ENCODE assay signal across 8 mouse cellular contexts in the genomic region with DNA sequence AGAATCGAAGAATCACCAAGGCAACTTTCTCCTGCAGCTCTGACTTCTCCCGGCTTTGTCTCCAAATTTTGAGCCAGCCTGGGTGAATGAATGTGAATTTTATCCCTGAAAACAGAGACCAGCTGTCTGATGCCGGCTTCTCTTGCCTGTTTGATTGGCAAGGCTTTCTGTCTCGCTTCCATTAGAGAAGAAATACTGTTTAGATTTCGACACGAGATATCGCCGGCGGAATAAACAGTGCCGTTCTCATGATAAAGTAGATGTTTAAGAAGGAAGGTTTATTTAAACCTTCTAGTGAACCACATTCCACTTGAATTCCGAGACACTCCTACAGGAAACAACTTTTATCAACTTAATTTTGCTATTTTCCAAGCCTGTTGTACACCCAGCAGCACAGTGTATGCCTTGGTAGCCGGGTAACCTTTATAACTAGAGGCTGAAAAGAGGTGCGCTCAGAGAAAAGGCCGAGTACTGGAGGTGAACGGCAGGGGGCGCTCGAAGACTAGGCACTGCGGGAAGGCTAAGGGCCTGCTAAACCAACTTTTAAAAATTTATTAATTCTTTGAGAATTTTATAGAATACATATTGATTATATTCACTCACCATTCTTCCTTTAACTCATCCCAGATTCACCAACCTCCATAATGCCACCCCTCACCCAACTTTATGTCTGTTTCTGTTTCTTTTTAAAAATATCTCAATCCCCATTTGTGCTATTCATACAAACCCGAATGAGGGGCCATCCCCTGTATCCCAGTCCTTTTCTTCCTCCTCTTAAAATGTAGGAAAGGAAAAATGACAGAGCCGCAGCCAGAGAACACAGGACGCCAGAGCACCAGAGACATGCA.
DNase-seq lines count a peak whose midpoint lies in the region; ATAC-seq and TF ChIP-seq lines count a peak whose summit lies in the region.

No protein-coding gene starts in this region.

- no peak for TF ChIP-seq POLR2A in olfactory bulb, adult 2 months (IDR thresholded peaks at IDR 0.05; ENCODE audit: insufficient read depth, low read depth, low read length)

- peak overlapping the region; percentile 47 for H3K4me2 ChIP-seq in heart, embryonic 15.5 days
- no peak overlapping the region for H3K4me2 ChIP-seq in liver, embryonic 14.5 days (ENCODE audit: low read depth)

- no peaks in the 10 kb centered on the region for H3K36me3 ChIP-seq in E14TG2a.4 (ENCODE audit: insufficient read depth, low read length)
- no peaks in the 10 kb centered on the region for H3K36me3 ChIP-seq in forebrain, embryonic 10.5 days (replicated peaks)
- no peaks in the 10 kb centered on the region for H3K36me3 ChIP-seq in heart, embryonic 15.5 days
- H3K36me3 ChIP-seq in liver, embryonic 14.5 days (replicated peaks; ENCODE audit: control insufficient read depth, insufficient read depth, low read depth): no peaks in the 10 kb centered on the region

- H3K4me1 ChIP-seq in E14TG2a.4 (replicated peaks; ENCODE audit: low read depth, low read length): no peaks in the 10 kb centered on the region
- no peaks in the 10 kb centered on the region for H3K4me1 ChIP-seq in forebrain, embryonic 10.5 days
- H3K4me1 ChIP-seq in heart, embryonic 15.5 days (replicated peaks): no peaks in the 10 kb centered on the region
- H3K4me1 ChIP-seq in liver, embryonic 14.5 days (replicated peaks; ENCODE audit: control insufficient read depth in 2 of 2, insufficient read depth in 2 of 2, low read length in 1 of 2): no peaks in the 10 kb centered on the region
- no peaks in the 10 kb centered on the region for H3K4me1 ChIP-seq in olfactory bulb, adult 2 months (ENCODE audit: control insufficient read depth, insufficient read depth, low read length)

- no peak overlapping the region for H3K27ac ChIP-seq in forebrain, embryonic 10.5 days
- no peak overlapping the region for H3K27ac ChIP-seq in heart, embryonic 15.5 days
- no peak overlapping the region for H3K27ac ChIP-seq in liver, embryonic 14.5 days
- H3K27ac ChIP-seq in olfactory bulb, adult 2 months (ENCODE audit: insufficient read depth, low read depth, low read length): no peak overlapping the region

- H3K4me3 ChIP-seq in E14TG2a.4 (replicated peaks; ENCODE audit: low read length): no peak overlapping the region
- H3K4me3 ChIP-seq in forebrain, embryonic 10.5 days: no peak overlapping the region
- no peak overlapping the region for H3K4me3 ChIP-seq in heart, embryonic 15.5 days
- no peak overlapping the region for H3K4me3 ChIP-seq in liver, embryonic 14.5 days (ENCODE audit: insufficient read depth in 1 of 2, low read depth in 2 of 2, low read length in 2 of 2)
- H3K4me3 ChIP-seq in olfactory bulb, adult 2 months (ENCODE audit: insufficient read depth, low read depth, low read length): no peak overlapping the region

- peak; percentile 87 for TF ChIP-seq CTCF in E14TG2a.4 (conservative IDR thresholded peaks at IDR 0.05; ENCODE audit: low read length)
- TF ChIP-seq CTCF in liver, embryonic 14.5 days (IDR thresholded peaks at IDR 0.05; ENCODE audit: low read depth): peak; percentile 89
- peak; percentile 74 for TF ChIP-seq CTCF in olfactory bulb, adult 2 months (IDR thresholded peaks at IDR 0.05; ENCODE audit: insufficient read depth, low read depth, low read length)

- no peak for TF ChIP-seq EP300 in liver, embryonic 14.5 days (IDR thresholded peaks at IDR 0.05; ENCODE audit: low read depth)

- H3K9ac ChIP-seq in heart, embryonic 15.5 days: no peak overlapping the region
- no peak overlapping the region for H3K9ac ChIP-seq in liver, embryonic 14.5 days (replicated peaks)

- ATAC-seq in heart, embryonic 15.5 days (replicated peaks; ENCODE audit: insufficient number of reproducible peaks, insufficient read depth, low FRiP score, low read depth): no peak
- ATAC-seq in liver, embryonic 14.5 days (ENCODE audit: insufficient read depth): no peak

- no peaks in the 10 kb centered on the region for H3K9me3 ChIP-seq in E14TG2a.4 (ENCODE audit: low read length)
- H3K9me3 ChIP-seq in forebrain, embryonic 10.5 days: no peaks in the 10 kb centered on the region
- no peaks in the 10 kb centered on the region for H3K9me3 ChIP-seq in heart, embryonic 15.5 days (replicated peaks)
- no peaks in the 10 kb centered on the region for H3K9me3 ChIP-seq in liver, embryonic 14.5 days (ENCODE audit: control insufficient read depth, low read length)

- DNase-seq in brain, embryonic 18.5 days (ENCODE audit: low read depth, low spot score): peak; percentile 39
- peak; percentile 73 for DNase-seq in forebrain, embryonic 10.5 days (ENCODE audit: extremely low spot score, low spot score)
- DNase-seq in kidney, postnatal 4 days: peak; percentile 90 to 92
- peak; percentile 12 to 15 (median 14) for DNase-seq in liver, embryonic 14.5 days (ENCODE audit: low read depth in 3 of 3, low spot score in 3 of 3)
- peak; percentile 18 to 25 for DNase-seq in thymus, postnatal 36 days

- H3K27me3 ChIP-seq in E14TG2a.4 (ENCODE audit: insufficient read depth, low read length): no peaks in the 10 kb centered on the region
- H3K27me3 ChIP-seq in forebrain, embryonic 10.5 days (ENCODE audit: poor library complexity, severe bottlenecking): no peaks in the 10 kb centered on the region
- no peaks in the 10 kb centered on the region for H3K27me3 ChIP-seq in heart, embryonic 15.5 days
- no peaks in the 10 kb centered on the region for H3K27me3 ChIP-seq in liver, embryonic 14.5 days (ENCODE audit: control insufficient read depth, insufficient read depth, low read length)

- 52% methylated on average over 21 of the region's 21 CpGs for WGBS in forebrain, embryonic 10.5 days
- WGBS in heart, embryonic 15.5 days: 30% methylated on average over 21 of the region's 21 CpGs
- 36% methylated on average over 21 of the region's 21 CpGs for WGBS in liver, embryonic 14.5 days (ENCODE audit: insufficient replicate concordance)
- WGBS in olfactory bulb, adult 2 months: 26% methylated on average over 21 of the region's 21 CpGs

Comparison
In these comparisons a context has a peak if more than half of its experiments do, and no peak if none do; other contexts are left out.
1. DNase-seq: peak in every context shown above with its lines; median percentile 91 in kidney, postnatal 4 days; 73 in forebrain, embryonic 10.5 days; 39 in brain, embryonic 18.5 days; 22 in thymus, postnatal 36 days; 14 in liver, embryonic 14.5 days.